Mouse (Mus musculus): ENCODE results near the gene Samhd1.

GRCm38 (mm10) chr2:157048395-157049181 lies 86.5 kb downstream of the Samhd1 start:
- no peak for TF ChIP-seq CTCF (IDR thresholded peaks at IDR 0.05; ENCODE audit: insufficient read depth, low read length)
- TF ChIP-seq POLR2A (IDR thresholded peaks at IDR 0.05; ENCODE audit: borderline replicate concordance, extremely low read depth, low read depth, low read length) = no peak
